Mouse (Mus musculus) stomach, embryonic 16.5 days (tissue): ENCODE data around the gene Abhd16a. TPM values are rescaled to one million over a fixed set of nuclear protein-coding genes. Genes with fewer than 3 reads are reported as not detected.

Experiments
- ATAC-seq: fragments of 200-750 bp; cut with Nextera tagmentation; 2 replicates; pipeline ENCODE4 v1.8.0; 2017; ENCODE audit warnings: moderate number of reproducible peaks, moderate TSS enrichment; ENCODE audit not compliant: insufficient read depth, low FRiP score
- H3K27ac ChIP-seq: fragments of 300-500 bp; sonication (generic); 2 replicates; pipeline ENCODE4 v1.5.1; 2014; ENCODE audit warnings: low read length
- H3K27me3 ChIP-seq: fragments of 300-500 bp; sonication (generic); 2 replicates; pipeline ENCODE4 v1.6.1; 2014; ENCODE audit warnings: low read length, control low read depth, mixed read lengths; ENCODE audit not compliant: control insufficient read depth, insufficient read depth
- H3K36me3 ChIP-seq: fragments of 300-500 bp; sonication (generic); 2 replicates; pipeline ENCODE4 v1.6.1; 2014; ENCODE audit warnings: low read length; ENCODE audit not compliant: control insufficient read depth, insufficient read depth
- H3K4me1 ChIP-seq: fragments of 300-500 bp; sonication (generic); 2 replicates; pipeline ENCODE4 v1.6.1; 2014; ENCODE audit warnings: low read length, control low read depth, mixed read lengths; ENCODE audit not compliant: control insufficient read depth, insufficient read depth
- H3K4me2 ChIP-seq: fragments of 300-500 bp; sonication (generic); 2 replicates; pipeline ENCODE4 v1.6.1; 2014; ENCODE audit warnings: low read depth, low read length, mixed read lengths
- H3K4me3 ChIP-seq: fragments of 300-500 bp; sonication (generic); replicated peaks from 2 replicates; pipeline ENCODE4 v1.5.1; 2014; ENCODE audit warnings: mild to moderate bottlenecking, low read length
- H3K9ac ChIP-seq: fragments of 300-500 bp; sonication (generic); 2 replicates; pipeline ENCODE4 v1.6.1; 2014; ENCODE audit warnings: low read length
- H3K9me3 ChIP-seq: fragments of 300-500 bp; sonication (generic); replicated peaks from 2 replicates; pipeline ENCODE4 v1.6.1; 2016; ENCODE audit warnings: low read length, control low read depth; ENCODE audit not compliant: control insufficient read depth
- WGBS: fragments of 180-500 bp; shearing (Covaris S2); extraction: QIAGEN DNeasy Blood & Tissue Kit; methylation state at CpG from one replicate; pipeline ENCODE4 v1.1.7; 2014; 5-methylcytosine and 5-hydroxymethylcytosine counted together
- polyA plus RNA-seq: library from polyadenylated mRNA; unstranded; fragments of >200 nt; fragmentation: Nextera tagmentation; extraction: Ambion mirVana; gene quantifications from 2 replicates; pipeline ENCODE4 v1.2.1, GENCODE M21; 2015

The Abhd16a gene
- polyA plus RNA-seq, 1 experiment from 2014 or later = 95.8 TPM

DNA sequence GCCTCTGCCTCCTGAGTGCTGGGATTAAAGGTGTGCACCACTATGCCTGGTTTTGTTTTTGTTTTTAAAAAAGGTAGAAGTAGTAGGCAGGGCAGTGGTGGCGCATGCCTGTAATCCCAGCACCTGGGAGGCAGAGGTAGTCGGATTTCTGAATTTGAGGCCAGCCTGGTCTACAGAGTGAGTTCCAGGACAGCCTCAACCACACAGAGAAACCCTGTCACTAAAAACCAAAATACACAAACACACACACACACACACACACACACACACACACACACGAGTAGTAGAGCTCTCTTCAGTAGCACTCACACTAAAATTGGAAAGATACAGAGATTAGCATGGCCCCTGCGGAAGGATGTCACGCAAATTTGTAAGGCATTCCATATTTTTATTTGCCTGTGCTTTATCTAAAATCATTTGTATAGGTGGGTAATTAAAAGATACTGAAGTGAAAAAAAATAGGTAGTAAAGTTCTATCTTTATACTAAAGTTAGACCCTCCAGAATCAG is 40.1 kb upstream of the Abhd16a start:
- Histone ChIP-seq H3K9ac (no peak overlapping the region), H3K4me2 (peak overlapping the region; percentile 67), H3K4me1 (peaks cover 56% of the 10 kb centered on the region), H3K4me3 (peak overlapping the region; percentile 88; the same call in 1 of the 2 replicates), H3K36me3 (peaks cover 11% of the 10 kb centered on the region), H3K9me3 (no peaks in the 10 kb centered on the region), H3K27ac (peak overlapping the region; percentile 99), H3K27me3 (no peaks in the 10 kb centered on the region)
- ATAC-seq = no peak
- WGBS = 63% methylated on average over 5 of the region's 5 CpGs

DNA sequence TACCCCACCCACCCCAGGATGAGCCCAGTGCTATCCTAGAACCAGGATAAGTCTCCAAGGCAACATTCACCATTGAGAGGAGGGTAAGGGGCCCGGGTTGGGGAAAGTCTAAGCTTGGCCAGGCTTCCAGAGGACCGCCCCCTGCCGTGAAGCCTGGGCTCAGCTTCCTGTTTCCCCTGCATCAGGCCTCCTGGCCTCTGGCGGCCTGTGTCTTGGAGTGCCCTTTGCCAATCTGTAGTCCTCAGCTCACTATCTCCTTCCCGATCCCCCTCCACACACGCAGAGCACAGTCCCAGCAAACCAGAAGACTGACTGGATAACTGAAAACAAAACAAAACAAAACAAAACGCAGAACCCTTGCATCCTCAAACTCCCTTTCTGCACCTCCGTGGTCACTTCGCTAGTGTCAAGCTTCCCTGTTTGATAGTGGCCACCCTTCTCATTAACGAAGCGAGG is 39.5 kb upstream of the Abhd16a start, which contains the start of gene Clic1:
Gene Clic1 (plus strand): TSS at position 406 of the 456 bp plus-strand sequence.
- Histone ChIP-seq H3K4me3 (peak within 1 kb of the TSS; percentile 88), H3K27ac (peak within 1 kb of the TSS; percentile 99), H3K36me3 (peaks cover 17% of the 10 kb centered on the region), H3K27me3 (no peaks in the 10 kb centered on the region), H3K4me2 (peak within 1 kb of the TSS; percentile 67), H3K9me3 (no peaks in the 10 kb centered on the region), H3K9ac (peak within 1 kb of the TSS; percentile 96), H3K4me1 (peaks cover 55% of the 10 kb centered on the region)
- 2% methylated on average over 11 of the region's 11 CpGs for WGBS
- ATAC-seq = peak; percentile 31

DNA sequence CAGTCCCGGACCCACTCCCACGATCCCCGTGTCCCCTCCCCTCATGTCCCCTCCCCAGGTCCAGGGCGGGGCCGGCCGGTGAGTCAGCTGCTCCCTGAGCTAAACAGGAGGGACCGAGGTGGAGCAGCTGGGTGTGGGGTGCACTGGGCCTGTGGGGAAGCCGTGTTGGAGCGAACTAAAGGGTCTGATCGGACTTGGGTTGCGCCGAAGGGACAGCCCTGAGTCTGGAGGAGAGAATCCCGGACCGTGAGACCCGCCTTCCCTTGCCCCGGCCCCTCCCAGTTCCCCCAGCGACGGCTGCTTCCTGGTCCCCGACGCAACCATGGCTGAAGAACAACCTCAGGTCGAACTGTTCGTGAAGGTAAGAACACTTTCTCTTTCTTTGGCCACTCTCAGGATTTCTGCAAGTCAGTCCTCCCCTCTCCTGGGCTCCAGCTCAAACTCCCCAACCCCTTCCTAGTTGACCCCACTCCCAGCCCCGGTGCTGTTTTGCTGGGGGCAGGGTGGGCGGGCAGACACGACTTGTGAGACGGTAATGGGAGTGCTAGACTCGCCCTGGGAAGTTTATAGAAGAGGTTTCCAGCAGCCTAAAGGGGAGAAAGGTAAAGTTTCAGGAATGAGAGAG is 38.8 kb upstream of the Abhd16a start:
- WGBS = under 1% methylated on average over 27 of the region's 27 CpGs
- no peaks in the 10 kb centered on the region for H3K27me3 ChIP-seq
- peak overlapping the region; percentile 99 for H3K27ac ChIP-seq
- no peaks in the 10 kb centered on the region for H3K9me3 ChIP-seq
- H3K36me3 ChIP-seq = peaks cover 17% of the 10 kb centered on the region
- peak overlapping the region; percentile 88 for H3K4me3 ChIP-seq
- H3K9ac ChIP-seq = peak overlapping the region; percentile 96
- H3K4me2 ChIP-seq = peak overlapping the region; percentile 67
- peaks cover 50% of the 10 kb centered on the region for H3K4me1 ChIP-seq
- ATAC-seq = peak; percentile 12; the same call in 1 of the 2 replicates

DNA sequence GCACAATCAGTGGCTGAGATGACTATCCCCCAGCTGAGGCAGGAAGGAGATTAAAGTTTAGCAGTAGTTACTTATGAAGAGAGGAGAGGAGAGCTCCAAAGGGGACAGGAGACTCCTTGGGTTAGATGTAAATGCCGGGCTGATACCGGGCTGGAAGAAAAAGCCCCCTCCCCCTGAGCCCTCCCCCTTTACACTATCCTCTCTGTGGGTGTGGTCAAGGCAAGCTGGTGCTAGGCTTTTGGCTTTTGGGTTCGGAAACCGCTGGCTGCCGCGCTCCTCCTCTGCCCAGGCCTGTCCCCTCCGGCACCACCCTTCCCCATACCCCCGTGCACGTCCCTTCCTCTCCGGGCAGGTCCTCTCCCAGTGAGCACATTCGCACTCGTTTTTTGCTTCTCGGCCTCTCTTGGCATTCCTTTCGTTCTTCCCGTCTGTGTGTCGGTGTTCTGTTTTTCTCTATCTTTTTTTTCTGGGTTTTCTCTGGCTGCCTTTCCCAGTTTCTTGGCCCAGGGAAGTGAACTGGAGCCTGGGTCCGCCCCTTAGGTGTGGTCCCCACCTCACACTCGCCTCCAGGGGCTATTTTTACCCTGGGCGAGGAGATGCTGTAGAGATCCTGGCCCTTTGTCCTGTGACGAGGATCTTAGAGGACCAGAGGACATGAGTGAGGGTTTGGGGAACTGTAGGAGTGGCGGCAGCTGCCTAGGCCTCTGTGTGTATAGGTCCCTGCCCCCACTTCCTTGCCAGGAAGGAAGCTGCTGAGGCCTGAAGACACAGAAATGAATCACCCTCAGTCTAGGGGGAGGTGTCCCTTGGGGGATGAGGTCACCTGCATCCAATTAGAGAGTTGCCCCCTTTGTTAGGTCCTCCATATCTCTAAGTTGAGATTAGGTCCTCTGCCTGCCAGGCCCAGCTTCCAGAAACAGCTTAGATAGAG is 37.6 kb upstream of the Abhd16a start:
- WGBS = under 1% methylated on average over 21 of the region's 21 CpGs
- Histone ChIP-seq H3K4me2 (peak overlapping the region; percentile 67), H3K27ac (peak overlapping the region; percentile 99), H3K36me3 (peaks cover 17% of the 10 kb centered on the region), H3K9me3 (no peaks in the 10 kb centered on the region), H3K4me1 (peaks cover 43% of the 10 kb centered on the region), H3K4me3 (peak overlapping the region; percentile 88), H3K9ac (peak overlapping the region; percentile 96), H3K27me3 (no peaks in the 10 kb centered on the region)
- ATAC-seq = peak; percentile 73

DNA sequence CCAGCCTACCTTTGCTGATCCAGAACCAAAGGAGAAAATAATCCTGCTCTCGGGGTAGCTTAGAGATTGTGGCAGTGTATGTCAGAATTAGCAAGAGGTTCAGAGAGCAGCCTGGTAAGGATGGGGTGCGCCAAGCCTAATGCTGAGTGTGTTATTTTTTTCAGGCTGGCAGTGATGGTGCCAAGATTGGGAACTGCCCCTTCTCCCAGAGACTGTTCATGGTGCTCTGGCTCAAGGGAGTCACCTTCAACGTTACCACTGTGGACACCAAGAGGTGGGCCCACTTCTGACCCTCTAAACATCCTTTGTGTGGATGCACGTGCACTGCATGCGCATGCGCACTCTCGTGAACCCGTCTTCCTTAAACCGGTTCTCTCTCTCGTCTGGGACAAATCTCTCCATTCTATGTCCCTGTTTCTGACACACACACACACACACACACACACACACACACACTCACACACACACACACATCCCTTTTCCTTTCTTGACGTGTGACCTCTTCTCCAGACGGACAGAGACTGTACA is 36.7 kb upstream of the Abhd16a start:
- peak overlapping the region; percentile 96 for H3K9ac ChIP-seq
- H3K4me1 ChIP-seq = peaks cover 36% of the 10 kb centered on the region
- no peak for ATAC-seq
- peak overlapping the region; percentile 67 for H3K4me2 ChIP-seq
- no peaks in the 10 kb centered on the region for H3K9me3 ChIP-seq
- peak overlapping the region; percentile 88 for H3K4me3 ChIP-seq
- peaks cover 19% of the 10 kb centered on the region for H3K36me3 ChIP-seq
- H3K27me3 ChIP-seq = no peaks in the 10 kb centered on the region
- H3K27ac ChIP-seq = peak overlapping the region; percentile 99
- 74% methylated on average over 12 of the region's 12 CpGs for WGBS

DNA sequence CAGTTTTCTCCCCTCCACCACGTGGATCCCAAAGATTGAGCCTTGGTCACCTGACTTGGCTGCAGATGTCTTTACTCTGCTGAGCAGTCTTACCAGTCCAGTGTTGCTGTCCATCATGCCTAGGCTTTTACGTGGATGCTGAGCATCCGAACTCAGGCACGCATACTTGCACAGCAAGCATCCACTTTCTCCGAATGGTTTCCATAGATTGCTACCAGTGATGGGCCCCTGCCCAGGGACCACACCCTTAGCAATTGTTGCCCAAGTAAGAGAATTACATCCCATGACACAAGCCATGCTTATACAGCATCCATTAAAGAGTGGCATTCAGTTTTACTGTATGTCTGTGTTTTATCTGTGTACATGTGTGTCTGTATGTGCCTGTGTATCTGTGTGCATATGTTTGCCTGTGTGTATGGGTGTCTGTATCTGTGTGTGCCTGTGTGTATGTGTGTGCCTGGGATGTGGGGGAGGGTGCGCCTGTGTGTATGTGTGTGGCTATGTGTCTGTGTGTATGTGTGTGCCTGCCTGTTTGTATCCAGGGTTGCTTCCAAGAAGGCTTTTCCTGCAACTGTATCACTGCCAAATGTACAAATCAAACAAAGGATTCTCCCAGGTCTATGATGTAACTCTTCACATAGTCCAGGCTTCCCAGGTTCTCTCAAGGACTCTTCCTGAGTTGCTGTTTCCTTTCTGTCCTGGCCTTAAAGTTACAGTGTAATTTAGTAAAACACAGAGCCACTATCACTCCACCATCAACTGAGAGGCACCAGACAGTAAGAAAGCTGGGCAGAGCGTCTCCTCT is 33.2 kb upstream of the Abhd16a start:
- 86% methylated on average over 7 of the region's 7 CpGs for WGBS
- H3K36me3 ChIP-seq = peaks cover 23% of the 10 kb centered on the region

DNA sequence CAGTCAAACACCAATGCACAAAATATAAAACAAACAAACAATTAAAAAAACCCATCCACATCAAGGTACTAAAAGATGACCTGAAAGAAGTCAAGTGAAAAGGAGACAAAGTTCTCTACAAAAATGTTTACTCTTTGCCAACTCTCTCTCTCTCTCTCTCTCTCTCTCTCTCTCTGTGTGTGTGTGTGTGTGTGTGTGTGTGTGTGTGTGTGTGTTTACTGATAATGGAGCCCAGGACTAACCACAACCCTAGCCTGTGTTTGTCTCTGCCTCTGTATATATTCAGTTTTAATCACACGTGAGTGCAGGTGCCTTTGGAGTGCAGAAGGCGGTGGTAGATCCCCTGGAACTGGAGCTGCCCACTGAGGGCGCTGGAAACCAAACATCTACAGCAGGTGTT is 32.0 kb upstream of the Abhd16a start:
- WGBS = 60% methylated on average over 3 of the region's 3 CpGs
- H3K27ac ChIP-seq = no peak overlapping the region
- H3K9me3 ChIP-seq = no peaks in the 10 kb centered on the region
- no peak overlapping the region for H3K9ac ChIP-seq
- no peak for ATAC-seq
- no peak overlapping the region for H3K4me2 ChIP-seq
- H3K27me3 ChIP-seq = no peaks in the 10 kb centered on the region
- H3K36me3 ChIP-seq = peaks cover 31% of the 10 kb centered on the region
- no peak overlapping the region for H3K4me3 ChIP-seq
- H3K4me1 ChIP-seq = peaks cover 31% of the 10 kb centered on the region

More for the DNA sequence above, 33.2 kb upstream of the Abhd16a start:
- Histone ChIP-seq H3K4me3 (no peak overlapping the region), H3K4me2 (no peak overlapping the region), H3K9ac (no peak overlapping the region), H3K27me3 (no peaks in the 10 kb centered on the region), H3K4me1 (peaks cover 24% of the 10 kb centered on the region), H3K9me3 (no peaks in the 10 kb centered on the region), H3K27ac (no peak overlapping the region)
- no peak for ATAC-seq

DNA sequence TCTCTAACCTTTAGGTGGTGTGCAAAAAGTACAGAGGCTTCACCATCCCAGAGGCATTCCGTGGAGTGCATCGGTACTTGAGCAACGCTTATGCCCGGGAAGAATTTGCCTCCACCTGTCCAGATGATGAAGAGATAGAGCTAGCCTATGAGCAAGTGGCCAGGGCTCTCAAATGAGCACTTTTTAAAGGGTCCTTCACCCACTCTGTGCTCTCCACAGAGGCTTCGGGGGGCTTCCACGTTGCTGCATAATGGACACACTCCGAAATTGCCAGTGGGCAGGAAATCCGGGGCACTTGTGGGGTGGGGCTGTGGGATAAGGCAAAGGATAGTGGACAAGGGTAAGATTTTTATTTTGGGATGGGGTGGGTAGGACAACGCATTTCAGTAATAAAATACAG is 30.7 kb upstream of the Abhd16a start:
- Histone ChIP-seq H3K4me2 (no peak overlapping the region), H3K27ac (peak overlapping the region; percentile 93; the same call in 1 of the 2 replicates), H3K9ac (no peak overlapping the region), H3K4me1 (peaks cover 22% of the 10 kb centered on the region), H3K9me3 (no peaks in the 10 kb centered on the region), H3K4me3 (peak overlapping the region; percentile 73), H3K36me3 (peaks cover 25% of the 10 kb centered on the region), H3K27me3 (no peaks in the 10 kb centered on the region)
- 47% methylated on average over 9 of the region's 9 CpGs for WGBS
- ATAC-seq = no peak
